8 mouse cellular contexts compared by ENCODE assay signal in the genomic region with DNA sequence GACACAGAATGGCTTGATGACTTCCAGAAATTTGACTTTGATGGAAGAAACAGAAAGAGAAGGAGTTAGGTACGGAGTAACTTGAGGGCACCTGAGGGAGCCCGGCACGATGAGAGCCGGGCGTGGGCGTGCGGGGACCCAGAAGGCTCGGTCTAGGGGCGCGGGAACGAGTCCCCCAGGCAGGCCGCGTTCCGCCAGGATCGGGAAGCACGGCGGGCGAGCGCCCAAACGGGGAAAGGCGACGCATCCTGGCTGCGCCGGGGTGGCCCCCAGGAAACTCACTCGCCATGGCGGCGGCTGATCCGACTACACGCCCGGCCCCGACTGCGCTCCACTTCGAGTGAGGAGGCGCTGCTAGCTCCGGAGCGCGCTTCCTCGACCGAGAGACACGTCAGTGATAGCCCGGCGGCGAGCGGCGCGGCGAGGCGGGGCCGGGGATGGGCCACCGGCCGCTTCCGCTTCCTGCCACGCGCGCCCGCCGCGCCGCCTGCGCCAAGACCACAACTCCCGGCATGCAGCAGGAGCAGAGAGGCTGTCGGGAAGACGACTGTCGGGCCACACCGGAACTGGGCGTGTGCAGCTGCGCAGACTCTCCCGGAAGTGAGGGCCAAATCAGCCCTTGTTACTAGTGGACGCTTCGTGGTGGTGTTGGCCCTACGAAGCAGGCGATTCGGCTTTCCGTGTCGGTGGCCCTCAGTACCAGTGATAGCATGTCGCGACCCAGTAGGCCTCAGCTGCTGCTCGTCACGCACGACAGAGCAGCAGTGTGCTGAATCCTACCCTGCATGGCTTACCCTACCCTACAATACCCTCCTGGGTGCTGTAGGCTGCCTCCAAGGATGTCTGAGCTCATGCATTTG. TPM values are rescaled to one million over a fixed set of nuclear protein-coding genes. Genes with fewer than 3 reads are reported as not detected.
DNase-seq lines count a peak whose midpoint lies in the region; ATAC-seq lines count a peak whose summit lies in the region.

Sec61a1 (minus strand) TSS at position 502 of the 860 bp plus-strand sequence.

- under 1% methylated on average over 80 of the region's 80 CpGs for WGBS in hindbrain, embryonic 12.5 days

- no peaks in the 10 kb centered on the region for H3K9me3 ChIP-seq in hindbrain, embryonic 12.5 days (replicated peaks)

- H3K27me3 ChIP-seq in hindbrain, embryonic 12.5 days, result no peaks in the 10 kb centered on the region; the same call in 1 of the 2 replicates

- H3K4me1 ChIP-seq in hindbrain, embryonic 12.5 days, result peaks cover 23% of the 10 kb centered on the region

- peak; percentile 98 for DNase-seq in NIH3T3 (ENCODE audit: low read depth)
- DNase-seq in cerebellum, postnatal 10 days, result peak; percentile 95 to 98
- DNase-seq in frontal cortex, postnatal 10 days (ENCODE audit: low spot score in 2 of 2), result peak; percentile 92 to 94
- DNase-seq in layer of hippocampus, postnatal 14 days (ENCODE audit: low spot score in 2 of 2), result peak; percentile 89 to 96
- DNase-seq in lung, postnatal 14 days, result peak; percentile 94
- DNase-seq in retina, adult 2 months (ENCODE audit: low read depth, low spot score), result peak; percentile 85
- DNase-seq in thymus, postnatal 36 days, result peak; percentile 91 to 96

- ATAC-seq in hindbrain, embryonic 12.5 days (ENCODE audit: low FRiP score), result peak; percentile 98

- peak within 1 kb of the TSS; percentile 80 for H3K4me3 ChIP-seq in hindbrain, embryonic 12.5 days

- H3K9ac ChIP-seq in hindbrain, embryonic 12.5 days, result peak within 1 kb of the TSS; percentile 94

- peak within 1 kb of the TSS; percentile 66 for H3K4me2 ChIP-seq in hindbrain, embryonic 12.5 days (replicated peaks)

- H3K27ac ChIP-seq in hindbrain, embryonic 12.5 days, result peak within 1 kb of the TSS; percentile 87

- H3K36me3 ChIP-seq in hindbrain, embryonic 12.5 days, result peaks cover 28% of the 10 kb centered on the region

RNA-seq across cellular contexts. Expression of gene Sec61a1, which starts in this region (rescaled TPM):
- 203 and 210 TPM in 2 replicates for polyA plus RNA-seq in hindbrain, embryonic 12.5 days (2016; fragmentation: Nextera tagmentation; extraction: Ambion mirVana)
- total RNA-seq in layer of hippocampus, postnatal 14 days (2021), result 100 to 1,000 TPM; 122 to 130 TPM

Comparison
In these comparisons a context has a peak if more than half of its experiments do, and no peak if none do; other contexts are left out.
1. Peak in every context shown above with its lines: DNase-seq, ATAC-seq, H3K4me3 ChIP-seq and H3K27ac ChIP-seq.